Mouse (Mus musculus) brain, embryonic 14.5 days (tissue): ENCODE results near the gene Amn1.

ENCODE experiments used
- CTCF ChIP-seq: fragments of 200-500 bp; IDR thresholded peaks from 2 replicates; pipeline ENCODE4 v1.5.1; 2012; ENCODE audit warnings: inconsistent platforms, mild to moderate bottlenecking, moderate library complexity, borderline replicate concordance; ENCODE audit not compliant: insufficient read depth, insufficient read length; ENCODE audit errors: extremely low read depth
- POLR2A ChIP-seq: fragments of 200-500 bp; IDR thresholded peaks from 2 replicates; pipeline ENCODE4 v1.6.1; 2012; ENCODE audit warnings: mild to moderate bottlenecking, inconsistent platforms, borderline replicate concordance; ENCODE audit not compliant: poor library complexity, insufficient read depth, insufficient read length, severe bottlenecking; ENCODE audit errors: extremely low read depth

DNA sequence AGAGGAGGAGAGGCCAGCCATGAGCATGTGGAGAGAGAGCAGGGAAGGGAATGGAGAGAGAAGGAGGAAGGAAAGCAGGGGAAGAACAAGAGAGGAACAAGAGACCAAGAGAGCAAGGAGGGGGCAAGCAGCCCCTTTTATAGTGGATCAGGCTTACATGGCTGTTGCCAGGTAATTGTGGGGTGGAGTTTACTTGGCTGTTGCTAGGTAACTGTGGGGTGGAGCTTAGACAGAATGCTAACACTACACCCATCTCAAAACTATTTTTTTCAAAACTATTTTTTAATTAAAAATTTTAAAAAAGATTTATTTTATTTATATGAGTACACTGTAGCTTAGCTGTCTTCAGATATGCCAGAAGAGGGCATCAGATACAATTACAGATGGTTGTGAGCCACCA, 10.1 kb upstream of the Amn1 start:
- TF ChIP-seq CTCF (no peak), POLR2A (no peak)
